Mouse (Mus musculus) megakaryocyte, embryonic 14.5 days (primary cell): ENCODE measurements around the gene Lipa.

ENCODE experiments used
- FLI1 ChIP-seq: IDR thresholded peaks from 2 replicates; pipeline ENCODE4 v1.6.1; 2012; ENCODE audit warnings: low read length, inconsistent platforms, mixed read lengths
- GATA1 ChIP-seq: IDR thresholded peaks from 3 replicates; pipeline ENCODE4 v1.6.1; 2012; ENCODE audit warnings: mixed read lengths, low read length, inconsistent platforms, borderline replicate concordance

- TF ChIP-seq GATA1 (no peak), FLI1 (no peak)
Observed at GRCm38 (mm10) chr19:34496353-34496752, 30.9 kb downstream of the Lipa start.
